Mouse (Mus musculus) skeletal muscle tissue, adult 2 months (tissue): ENCODE data around the gene Pip4k2b.
A peak's percentile ranks its signal among the peaks of the same experiment; 100 is the strongest.
"Not testable (repeated sequence)": the region's sequence is repeated elsewhere in the genome, so short reads cannot be mapped to it uniquely, and the experiment has no call there.

Experiments used
- DNase-seq: peaks from one replicate; pipeline ENCODE4 v3.0.0-alpha.2; 2012; ENCODE audit warnings: low read depth, low spot score

Pip4k2b gene

GRCm38 (mm10) chr11:97744063-97744717 lies at the start of gene Pip4k2b:
Gene Pip4k2b (minus strand): TSS chr11:97744704.
- peak; percentile 44 for DNase-seq

- no peak for DNase-seq
Observed at GRCm38 (mm10) chr11:97793165-97793564, 48.7 kb upstream of the Pip4k2b start.

- not testable (repeated sequence) for DNase-seq
Observed at GRCm38 (mm10) chr11:97790778-97791438, 46.4 kb upstream of the Pip4k2b start.

GRCm38 (mm10) chr11:97789727-97790126 lies 45.2 kb upstream of the Pip4k2b start:
- DNase-seq, result no peak

GRCm38 (mm10) chr11:97787961-97788360 lies 43.5 kb upstream of the Pip4k2b start:
- no peak for DNase-seq

GRCm38 (mm10) chr11:97782564-97782895 lies 38.0 kb upstream of the Pip4k2b start:
- no peak for DNase-seq

- peak; percentile 97 for DNase-seq
Observed at GRCm38 (mm10) chr11:97781832-97782563, 37.5 kb upstream of the Pip4k2b start, which contains the start of gene Rpl23. Gene Rpl23 (minus strand): TSS chr11:97782437.

- DNase-seq, result no peak
Observed at GRCm38 (mm10) chr11:97781478-97781831, 37.0 kb upstream of the Pip4k2b start.

GRCm38 (mm10) chr11:97779968-97780701 lies 35.6 kb upstream of the Pip4k2b start:
- DNase-seq, result no peak

GRCm38 (mm10) chr11:97778918-97779317 lies 34.4 kb upstream of the Pip4k2b start:
- no peak for DNase-seq

- DNase-seq, result no peak
Observed at GRCm38 (mm10) chr11:97777129-97777529, 32.6 kb upstream of the Pip4k2b start.

- DNase-seq, result no peak
Observed at GRCm38 (mm10) chr11:97776497-97777128, 32.1 kb upstream of the Pip4k2b start.

GRCm38 (mm10) chr11:97775808-97776496 lies 31.4 kb upstream of the Pip4k2b start, which contains the start of gene 1700001P01Rik:
Gene 1700001P01Rik (minus strand): TSS chr11:97775918.
- no peak for DNase-seq

GRCm38 (mm10) chr11:97775186-97775585 lies 30.7 kb upstream of the Pip4k2b start:
- DNase-seq, result no peak

- no peak for DNase-seq
Observed at GRCm38 (mm10) chr11:97771410-97771809, 26.9 kb upstream of the Pip4k2b start.

- DNase-seq, result peak; percentile 47
Observed at GRCm38 (mm10) chr11:97769704-97770103, 25.2 kb upstream of the Pip4k2b start.

GRCm38 (mm10) chr11:97766154-97766881 lies 21.8 kb upstream of the Pip4k2b start, which contains the start of gene Cwc25:
Gene Cwc25 (minus strand): TSS chr11:97766556.
- DNase-seq, result peak; percentile 95

- DNase-seq, result no peak
Observed at GRCm38 (mm10) chr11:97761638-97762037, 17.1 kb upstream of the Pip4k2b start.

- DNase-seq, result no peak
Observed at GRCm38 (mm10) chr11:97758942-97759341, 14.4 kb upstream of the Pip4k2b start.

- no peak for DNase-seq
Observed at GRCm38 (mm10) chr11:97758125-97758524, 13.6 kb upstream of the Pip4k2b start.
